Mouse (Mus musculus) midbrain, embryonic 16.5 days (tissue): ENCODE results near the gene Cfap20. TPM values are rescaled to one million over a fixed set of nuclear protein-coding genes. Genes with fewer than 3 reads are reported as not detected.

ENCODE experiments used
- ATAC-seq: fragments of 200-750 bp; cut with Nextera tagmentation; 2 replicates; pipeline ENCODE4 v1.8.0; 2017; ENCODE audit warnings: moderate TSS enrichment
- H3K27ac ChIP-seq: fragments of 300-500 bp; sonication (generic); 2 replicates; pipeline ENCODE4 v1.5.1; 2014; ENCODE audit warnings: mild to moderate bottlenecking, low read length, mixed read lengths
- H3K27me3 ChIP-seq: fragments of 300-500 bp; sonication (generic); 2 replicates; pipeline ENCODE4 v1.6.1; 2014; ENCODE audit warnings: low read depth, low read length, mixed read lengths; ENCODE audit not compliant: control insufficient read depth, insufficient read depth
- H3K36me3 ChIP-seq: fragments of 300-500 bp; sonication (generic); 2 replicates; pipeline ENCODE4 v1.6.1; 2014; ENCODE audit warnings: mild to moderate bottlenecking, low read length, moderate library complexity, mixed read lengths; ENCODE audit not compliant: control insufficient read depth, insufficient read depth
- H3K4me1 ChIP-seq: fragments of 300-500 bp; sonication (generic); 2 replicates; pipeline ENCODE4 v1.6.1; 2014; ENCODE audit warnings: mild to moderate bottlenecking, low read length, mixed read lengths; ENCODE audit not compliant: control insufficient read depth, insufficient read depth
- H3K4me2 ChIP-seq: fragments of 300-500 bp; sonication (generic); 2 replicates; pipeline ENCODE4 v1.6.1; 2014; ENCODE audit warnings: mild to moderate bottlenecking, low read length, mixed read lengths
- H3K4me3 ChIP-seq: fragments of 300-500 bp; sonication (generic); 2 replicates; pipeline ENCODE4 v1.5.1; 2014; ENCODE audit warnings: low read depth, mild to moderate bottlenecking, low read length, moderate library complexity, mixed read lengths
- H3K9ac ChIP-seq: fragments of 300-500 bp; sonication (generic); 2 replicates; pipeline ENCODE4 v1.6.1; 2014; ENCODE audit warnings: low read depth, low read length, mixed read lengths
- H3K9me3 ChIP-seq: fragments of 300-500 bp; sonication (generic); replicated peaks from 2 replicates; pipeline ENCODE4 v1.6.1; 2014; ENCODE audit warnings: mild to moderate bottlenecking, low read length, mixed read lengths; ENCODE audit not compliant: control insufficient read depth, poor library complexity, severe bottlenecking
- WGBS: fragments of 180-500 bp; shearing (Covaris S2); extraction: QIAGEN DNeasy Blood & Tissue Kit; methylation state at CpG from one replicate; pipeline ENCODE4 v1.1.7; 2014; 5-methylcytosine and 5-hydroxymethylcytosine counted together
- polyA plus RNA-seq: library from polyadenylated mRNA; unstranded; fragments of >200 nt; fragmentation: Nextera tagmentation; extraction: Ambion mirVana; gene quantifications from 2 replicates; pipeline ENCODE4 v1.2.1, GENCODE M21; 2015

Cfap20 gene
- polyA plus RNA-seq, result 122 and 128 TPM in 2 replicates

GRCm38 (mm10) chr8:95434686-95435439, at the start of gene Cfap20:
Gene Cfap20, minus strand, starts transcription at chr8:95434869.
- WGBS, result under 1% methylated on average over 51 of the region's 51 CpGs

GRCm38 (mm10) chr8:95470008-95470407, 35.3 kb upstream of the Cfap20 start:
- 98% methylated on average over 4 of the region's 4 CpGs for whole genome bisulfite sequencing
- no peaks in the 10 kb centered on the region for H3K4me1 ChIP-seq
- H3K4me2 ChIP-seq, result no peak overlapping the region
- H3K4me3 ChIP-seq, result no peak overlapping the region
- no peak for ATAC-seq
- H3K27me3 ChIP-seq, result no peaks in the 10 kb centered on the region
- H3K9ac ChIP-seq, result no peak overlapping the region
- no peaks in the 10 kb centered on the region for H3K9me3 ChIP-seq
- no peak overlapping the region for H3K27ac ChIP-seq
- H3K36me3 ChIP-seq, result peaks cover 32% of the 10 kb centered on the region

More at GRCm38 (mm10) chr8:95434686-95435439, at the start of gene Cfap20:
- Histone ChIP-seq H3K27ac (peak within 1 kb of the TSS; percentile 88), H3K27me3 (no peaks in the 10 kb centered on the region), H3K9me3 (no peaks in the 10 kb centered on the region), H3K36me3 (no peaks in the 10 kb centered on the region), H3K4me2 (peak within 1 kb of the TSS; percentile 70), H3K4me1 (peaks cover 34% of the 10 kb centered on the region), H3K4me3 (peak within 1 kb of the TSS; percentile 69), H3K9ac (peak within 1 kb of the TSS; percentile 79)
- peak; percentile 95 for ATAC-seq

GRCm38 (mm10) chr8:95468995-95469394, 34.3 kb upstream of the Cfap20 start:
- H3K9ac ChIP-seq, result no peak overlapping the region
- H3K27ac ChIP-seq, result no peak overlapping the region
- no peak overlapping the region for H3K4me3 ChIP-seq
- H3K9me3 ChIP-seq, result no peaks in the 10 kb centered on the region
- no peak overlapping the region for H3K4me2 ChIP-seq
- H3K36me3 ChIP-seq, result peaks cover 29% of the 10 kb centered on the region
- H3K27me3 ChIP-seq, result no peaks in the 10 kb centered on the region
- 93% methylated on average over 3 of the region's 3 CpGs for WGBS
- no peak for ATAC-seq
- H3K4me1 ChIP-seq, result no peaks in the 10 kb centered on the region

- Histone ChIP-seq H3K4me1 (no peaks in the 10 kb centered on the region), H3K4me2 (no peak overlapping the region), H3K9me3 (no peaks in the 10 kb centered on the region), H3K4me3 (no peak overlapping the region), H3K27me3 (no peaks in the 10 kb centered on the region), H3K36me3 (peaks cover 18% of the 10 kb centered on the region), H3K27ac (no peak overlapping the region), H3K9ac (no peak overlapping the region)
- 88% methylated on average over 2 of the region's 2 CpGs for WGBS
- no peak for ATAC-seq
These were observed 31.9 kb upstream of the Cfap20 start for GRCm38 (mm10) chr8:95466543-95466942.

GRCm38 (mm10) chr8:95452518-95452917, 17.8 kb upstream of the Cfap20 start:
- Histone ChIP-seq H3K27me3 (no peaks in the 10 kb centered on the region), H3K4me3 (no peak overlapping the region), H3K4me2 (no peak overlapping the region), H3K9ac (no peak overlapping the region), H3K9me3 (no peaks in the 10 kb centered on the region), H3K36me3 (peaks cover 41% of the 10 kb centered on the region), H3K27ac (no peak overlapping the region), H3K4me1 (no peaks in the 10 kb centered on the region)
- no peak for ATAC-seq
- WGBS, result 56% methylated on average over 8 of the region's 8 CpGs

GRCm38 (mm10) chr8:95450271-95450670, 15.6 kb upstream of the Cfap20 start:
- Histone ChIP-seq H3K4me2 (no peak overlapping the region), H3K27ac (no peak overlapping the region), H3K9ac (no peak overlapping the region), H3K4me1 (no peaks in the 10 kb centered on the region), H3K36me3 (peaks cover 30% of the 10 kb centered on the region), H3K4me3 (no peak overlapping the region), H3K9me3 (no peaks in the 10 kb centered on the region), H3K27me3 (no peaks in the 10 kb centered on the region)
- WGBS, result over 99% methylated on average over 5 of the region's 5 CpGs
- ATAC-seq, result no peak

GRCm38 (mm10) chr8:95447661-95448060, 13.0 kb upstream of the Cfap20 start:
- Histone ChIP-seq H3K4me1 (no peaks in the 10 kb centered on the region), H3K36me3 (peaks cover 23% of the 10 kb centered on the region), H3K4me3 (no peak overlapping the region), H3K9me3 (no peaks in the 10 kb centered on the region), H3K27ac (no peak overlapping the region), H3K9ac (no peak overlapping the region), H3K4me2 (no peak overlapping the region), H3K27me3 (no peaks in the 10 kb centered on the region)
- WGBS, result 95% methylated on average over 7 of the region's 7 CpGs
- no peak for ATAC-seq

- WGBS, result 94% methylated on average over 4 of the region's 4 CpGs
- Histone ChIP-seq H3K4me2 (no peak overlapping the region), H3K9me3 (no peaks in the 10 kb centered on the region), H3K4me3 (no peak overlapping the region), H3K4me1 (no peaks in the 10 kb centered on the region), H3K27me3 (no peaks in the 10 kb centered on the region), H3K36me3 (peaks cover 9% of the 10 kb centered on the region; the same call in 1 of the 2 replicates), H3K27ac (no peak overlapping the region), H3K9ac (no peak overlapping the region)
- no peak for ATAC-seq
These were observed 10.4 kb upstream of the Cfap20 start for GRCm38 (mm10) chr8:95445042-95445441.

GRCm38 (mm10) chr8:95441491-95442039, 6.9 kb upstream of the Cfap20 start:
- H3K9me3 ChIP-seq, result no peaks in the 10 kb centered on the region
- H3K27me3 ChIP-seq, result no peaks in the 10 kb centered on the region
- H3K9ac ChIP-seq, result no peak overlapping the region
- no peaks in the 10 kb centered on the region for H3K36me3 ChIP-seq
- 59% methylated on average over 5 of the region's 5 CpGs for WGBS
- no peak overlapping the region for H3K27ac ChIP-seq
- H3K4me2 ChIP-seq, result no peak overlapping the region
- ATAC-seq, result no peak
- H3K4me3 ChIP-seq, result no peak overlapping the region
- no peaks in the 10 kb centered on the region for H3K4me1 ChIP-seq
